Mouse (Mus musculus) embryonic facial prominence, embryonic 12.5 days (tissue): ENCODE data around the gene Alg2. TPM values are rescaled to one million over a fixed set of nuclear protein-coding genes. Genes with fewer than 3 reads are reported as not detected.

Experiments
- ATAC-seq: fragments of 200-750 bp; cut with Nextera tagmentation; 2 replicates; pipeline ENCODE4 v1.8.0; 2017; ENCODE audit not compliant: insufficient number of reproducible peaks, insufficient read depth, low FRiP score, low TSS enrichment
- H3K27ac ChIP-seq: fragments of 300-500 bp; sonication (generic); 2 replicates; pipeline ENCODE4 v1.5.1; 2016; ENCODE audit warnings: mild to moderate bottlenecking
- H3K27me3 ChIP-seq: fragments of 300-500 bp; sonication (generic); 2 replicates; pipeline ENCODE4 v1.6.1; 2016; ENCODE audit warnings: mild to moderate bottlenecking, moderate library complexity
- H3K36me3 ChIP-seq: fragments of 300-500 bp; sonication (generic); 2 replicates; pipeline ENCODE4 v1.6.1; 2016; ENCODE audit warnings: mild to moderate bottlenecking
- H3K4me1 ChIP-seq: fragments of 300-500 bp; sonication (generic); 2 replicates; pipeline ENCODE4 v1.6.1; 2016
- H3K4me2 ChIP-seq: fragments of 300-500 bp; sonication (generic); replicated peaks from 2 replicates; pipeline ENCODE4 v1.6.1; 2016; ENCODE audit warnings: mild to moderate bottlenecking, moderate library complexity
- H3K4me3 ChIP-seq: fragments of 300-500 bp; sonication (generic); 2 replicates; pipeline ENCODE4 v1.5.1; 2016; ENCODE audit warnings: mild to moderate bottlenecking
- H3K9ac ChIP-seq: fragments of 300-500 bp; sonication (generic); 2 replicates; pipeline ENCODE4 v1.6.1; 2016; ENCODE audit warnings: mild to moderate bottlenecking, moderate library complexity
- H3K9me3 ChIP-seq: fragments of 300-500 bp; sonication (generic); 2 replicates; pipeline ENCODE4 v1.6.1; 2016; ENCODE audit warnings: mild to moderate bottlenecking, moderate library complexity
- WGBS: fragments of 180-500 bp; shearing (Covaris S2); methylation state at CpG from one replicate; pipeline ENCODE4 v1.1.7; 2016; 5-methylcytosine and 5-hydroxymethylcytosine counted together
- polyA plus RNA-seq: library from polyadenylated mRNA; unstranded; fragments of >200 nt; fragmentation: Nextera tagmentation; extraction: Ambion mirVana; gene quantifications from 2 replicates; pipeline ENCODE4 v1.2.1, GENCODE M21; 2016

Gene Alg2
- polyA plus RNA-seq, 1 experiment from 2014 or later: 109 TPM

- H3K4me3 ChIP-seq: no peak overlapping the region
- H3K9me3 ChIP-seq: no peaks in the 10 kb centered on the region
- no peak overlapping the region for H3K4me2 ChIP-seq
- no peak for ATAC-seq
- H3K4me1 ChIP-seq: peaks cover 5% of the 10 kb centered on the region; the same call in 1 of the 2 replicates
- no peak overlapping the region for H3K9ac ChIP-seq
- no peaks in the 10 kb centered on the region; the same call in 1 of the 2 replicates for H3K27me3 ChIP-seq
- WGBS: 74% methylated on average over 8 of the region's 8 CpGs
- H3K27ac ChIP-seq: no peak overlapping the region
- no peaks in the 10 kb centered on the region for H3K36me3 ChIP-seq
Observed at GRCm38 (mm10) chr4:47493456-47493855, 19.3 kb upstream of the Alg2 start.

GRCm38 (mm10) chr4:47492311-47493086 lies 18.4 kb upstream of the Alg2 start:
- 61% methylated on average over 12 of the region's 12 CpGs for WGBS
- no peak overlapping the region for H3K4me3 ChIP-seq
- H3K9me3 ChIP-seq: no peaks in the 10 kb centered on the region
- no peak overlapping the region for H3K4me2 ChIP-seq
- peaks cover 5% of the 10 kb centered on the region; the same call in 1 of the 2 replicates for H3K4me1 ChIP-seq
- H3K36me3 ChIP-seq: no peaks in the 10 kb centered on the region
- H3K27ac ChIP-seq: no peak overlapping the region
- H3K9ac ChIP-seq: no peak overlapping the region
- no peak for ATAC-seq
- no peaks in the 10 kb centered on the region; the same call in 1 of the 2 replicates for H3K27me3 ChIP-seq

- Histone ChIP-seq H3K36me3 (no peaks in the 10 kb centered on the region), H3K27ac (no peak overlapping the region), H3K9ac (no peak overlapping the region), H3K4me2 (no peak overlapping the region), H3K9me3 (no peaks in the 10 kb centered on the region), H3K4me1 (peaks cover 5% of the 10 kb centered on the region; the same call in 1 of the 2 replicates), H3K4me3 (no peak overlapping the region), H3K27me3 (no peaks in the 10 kb centered on the region; the same call in 1 of the 2 replicates)
- 85% methylated on average over 6 of the region's 6 CpGs for WGBS
- ATAC-seq: no peak
Observed at GRCm38 (mm10) chr4:47491243-47491642, 17.1 kb upstream of the Alg2 start.

GRCm38 (mm10) chr4:47480576-47480975 lies 6.4 kb upstream of the Alg2 start:
- peaks cover 10% of the 10 kb centered on the region for H3K4me1 ChIP-seq
- H3K9ac ChIP-seq: no peak overlapping the region
- no peak overlapping the region for H3K27ac ChIP-seq
- no peaks in the 10 kb centered on the region for H3K27me3 ChIP-seq
- ATAC-seq: no peak
- no peak overlapping the region for H3K4me3 ChIP-seq
- no peaks in the 10 kb centered on the region for H3K9me3 ChIP-seq
- H3K4me2 ChIP-seq: no peak overlapping the region
- 93% methylated on average over 9 of the region's 9 CpGs for WGBS
- H3K36me3 ChIP-seq: peaks cover 74% of the 10 kb centered on the region

- peaks cover 74% of the 10 kb centered on the region for H3K36me3 ChIP-seq
- no peak for ATAC-seq
- no peaks in the 10 kb centered on the region for H3K9me3 ChIP-seq
- no peak overlapping the region for H3K4me3 ChIP-seq
- H3K9ac ChIP-seq: no peak overlapping the region
- H3K4me2 ChIP-seq: no peak overlapping the region
- H3K27ac ChIP-seq: no peak overlapping the region
- no peaks in the 10 kb centered on the region for H3K27me3 ChIP-seq
- H3K4me1 ChIP-seq: peaks cover 14% of the 10 kb centered on the region
- WGBS: 88% methylated on average over 13 of the region's 13 CpGs
Observed at GRCm38 (mm10) chr4:47480095-47480494, 6.0 kb upstream of the Alg2 start.

- no peaks in the 10 kb centered on the region for H3K27me3 ChIP-seq
- no peak overlapping the region for H3K4me2 ChIP-seq
- ATAC-seq: no peak
- no peak overlapping the region for H3K27ac ChIP-seq
- no peak overlapping the region for H3K9ac ChIP-seq
- peaks cover 22% of the 10 kb centered on the region for H3K4me1 ChIP-seq
- H3K36me3 ChIP-seq: peaks cover 57% of the 10 kb centered on the region
- H3K4me3 ChIP-seq: no peak overlapping the region
- 92% methylated on average over 6 of the region's 6 CpGs for WGBS
- no peaks in the 10 kb centered on the region for H3K9me3 ChIP-seq
Observed at GRCm38 (mm10) chr4:47477539-47477938, 3.4 kb upstream of the Alg2 start.

GRCm38 (mm10) chr4:47474730-47475643 lies 854 bp upstream of the Alg2 start:
- ATAC-seq: peak; percentile 25; the same call in 1 of the 2 replicates
- Histone ChIP-seq H3K9me3 (no peaks in the 10 kb centered on the region), H3K36me3 (peaks cover 58% of the 10 kb centered on the region), H3K4me1 (peaks cover 23% of the 10 kb centered on the region), H3K27me3 (no peaks in the 10 kb centered on the region), H3K9ac (peak overlapping the region; percentile 87), H3K27ac (peak overlapping the region; percentile 97), H3K4me3 (peak overlapping the region; percentile 90), H3K4me2 (peak overlapping the region; percentile 78)
- WGBS: 14% methylated on average over 31 of the region's 31 CpGs

- Histone ChIP-seq H3K4me1 (peaks cover 23% of the 10 kb centered on the region), H3K9me3 (peaks cover 4% of the 10 kb centered on the region; the same call in 1 of the 2 replicates), H3K9ac (peak overlapping the region; percentile 87), H3K36me3 (peaks cover 62% of the 10 kb centered on the region), H3K27me3 (no peaks in the 10 kb centered on the region), H3K4me3 (peak overlapping the region; percentile 90), H3K27ac (peak overlapping the region; percentile 97), H3K4me2 (peak overlapping the region; percentile 78)
- 2% methylated on average over 12 of the region's 14 CpGs for WGBS
- peak; percentile 3; the same call in 1 of the 2 replicates for ATAC-seq
Observed at GRCm38 (mm10) chr4:47473586-47473967, 556 bp downstream of the Alg2 start.

- Histone ChIP-seq H3K4me1 (no peaks in the 10 kb centered on the region), H3K4me3 (no peak overlapping the region), H3K4me2 (no peak overlapping the region), H3K9me3 (peaks cover 4% of the 10 kb centered on the region; the same call in 1 of the 2 replicates), H3K27ac (no peak overlapping the region), H3K9ac (no peak overlapping the region), H3K36me3 (peaks cover 50% of the 10 kb centered on the region), H3K27me3 (no peaks in the 10 kb centered on the region)
- WGBS: 88% methylated on average over 2 of the region's 2 CpGs
- 0 out of 2 replicates have a peak, but pooled peaks have one; percentile 28 for ATAC-seq
Observed at GRCm38 (mm10) chr4:47467196-47467595, 6.9 kb downstream of the Alg2 start.

GRCm38 (mm10) chr4:47449586-47450522 lies 24.3 kb downstream of the Alg2 start:
- Histone ChIP-seq H3K36me3 (no peaks in the 10 kb centered on the region), H3K4me1 (no peaks in the 10 kb centered on the region), H3K4me2 (no peak overlapping the region), H3K27me3 (0 out of 2 replicates have a peak, but pooled peaks cover 5% of the 10 kb centered on the region), H3K9ac (no peak overlapping the region), H3K27ac (no peak overlapping the region), H3K4me3 (no peak overlapping the region), H3K9me3 (no peaks in the 10 kb centered on the region)
- WGBS: 25% methylated on average over 18 of the region's 18 CpGs
- no peak for ATAC-seq

- H3K4me1 ChIP-seq: no peaks in the 10 kb centered on the region
- WGBS: 51% methylated on average over 5 of the region's 5 CpGs
Observed at GRCm38 (mm10) chr4:47449116-47449515, 25.0 kb downstream of the Alg2 start.

More at GRCm38 (mm10) chr4:47449116-47449515, 25.0 kb downstream of the Alg2 start:
- Histone ChIP-seq H3K9ac (no peak overlapping the region), H3K27ac (no peak overlapping the region), H3K4me2 (no peak overlapping the region), H3K9me3 (no peaks in the 10 kb centered on the region), H3K36me3 (no peaks in the 10 kb centered on the region), H3K27me3 (0 out of 2 replicates have a peak, but pooled peaks cover 5% of the 10 kb centered on the region), H3K4me3 (no peak overlapping the region)
- no peak for ATAC-seq
